Comparison of ENCODE assay signal across 9 mouse cellular contexts in the genomic region with DNA sequence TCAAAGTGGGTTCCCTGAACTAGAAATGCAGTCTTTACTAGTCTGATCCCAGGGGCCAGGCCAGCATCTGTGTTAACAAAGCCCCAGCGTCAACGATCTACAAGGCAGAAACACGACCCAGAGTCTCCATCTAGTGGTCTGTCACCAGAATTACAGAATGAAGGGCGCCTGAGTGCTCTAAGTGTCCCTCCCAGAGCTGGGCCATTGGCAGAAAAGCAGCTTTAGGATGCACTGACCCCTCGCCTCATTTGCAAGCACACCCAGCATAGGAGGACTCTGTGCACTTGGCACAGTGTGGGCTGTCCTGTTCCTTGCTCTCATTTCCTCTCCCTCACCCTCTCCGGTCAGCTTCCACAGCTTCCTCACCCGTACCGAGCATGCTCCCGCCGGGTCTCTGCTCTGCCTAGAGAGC. TPM values are rescaled to one million over a fixed set of nuclear protein-coding genes. Genes with fewer than 3 reads are reported as not detected.
DNase-seq lines count a peak whose midpoint lies in the region; ATAC-seq and TF ChIP-seq lines count a peak whose summit lies in the region.
"Had no signal": no experiment of that assay in that cellular context is flagged by ENCODE, and none has a peak within 500 bp of the region (broad histone marks: within the 10 kb centered on the region; RNA-seq: fewer than 3 reads in every experiment).

No protein-coding gene starts in this region.

- peak overlapping the region; percentile 56 for H3K4me3 ChIP-seq in ES-Bruce4 (ENCODE audit: low read depth, low read length)
- no peak overlapping the region for H3K4me3 ChIP-seq in forebrain, embryonic 10.5 days
- H3K4me3 ChIP-seq in heart, postnatal 0 days (ENCODE audit: low read depth, low read length): no peak overlapping the region
- no peak overlapping the region for H3K4me3 ChIP-seq in liver, embryonic 12.5 days
- no peak overlapping the region for H3K4me3 ChIP-seq in neural tube, embryonic 11.5 days (ENCODE audit: low read depth, low read length)
- no peak overlapping the region for H3K4me3 ChIP-seq in stomach, embryonic 16.5 days (replicated peaks; ENCODE audit: low read length)
- H3K4me3 ChIP-seq: heart, embryonic 13.5 days had no signal

- 46% methylated on average over 10 of the region's 10 CpGs for WGBS in forebrain, embryonic 10.5 days
- 42% methylated on average over 10 of the region's 10 CpGs for WGBS in heart, postnatal 0 days
- 43% methylated on average over 10 of the region's 10 CpGs for WGBS in liver, embryonic 12.5 days (ENCODE audit: insufficient replicate concordance)
- WGBS in neural tube, embryonic 11.5 days: 44% methylated on average over 10 of the region's 10 CpGs
- WGBS in stomach, embryonic 16.5 days: 45% methylated on average over 10 of the region's 10 CpGs

- peak; percentile 56 for DNase-seq in c-Kit-negative CD71-positive TER-119-positive erythroid progenitor cells, embryonic 14.5 days (ENCODE audit: low read depth, low spot score)
- DNase-seq in forebrain, embryonic 10.5 days (ENCODE audit: extremely low spot score, low spot score): peak; percentile 73
- DNase-seq in heart, postnatal 0 days (ENCODE audit: low spot score): peak; percentile 83
- DNase-seq in kidney, postnatal 14 days: peak; percentile 77
- peak; percentile 76 for DNase-seq in neural tube, embryonic 11.5 days (ENCODE audit: low spot score)

- no peaks in the 10 kb centered on the region for H3K9me3 ChIP-seq in ES-Bruce4 (replicated peaks; ENCODE audit: control insufficient read depth, insufficient read depth, low read length, poor library complexity, severe bottlenecking)
- H3K9me3 ChIP-seq in forebrain, embryonic 10.5 days: no peaks in the 10 kb centered on the region
- H3K9me3 ChIP-seq in heart, postnatal 0 days (replicated peaks; ENCODE audit: control insufficient read depth, low read length): no peaks in the 10 kb centered on the region
- H3K9me3 ChIP-seq in liver, embryonic 12.5 days (replicated peaks): no peaks in the 10 kb centered on the region
- no peaks in the 10 kb centered on the region for H3K9me3 ChIP-seq in neural tube, embryonic 11.5 days (ENCODE audit: control insufficient read depth, low read length)
- no peaks in the 10 kb centered on the region for H3K9me3 ChIP-seq in stomach, embryonic 16.5 days (replicated peaks; ENCODE audit: control insufficient read depth, low read length)
- H3K9me3 ChIP-seq: heart, embryonic 13.5 days had no signal

- no peaks in the 10 kb centered on the region for H3K36me3 ChIP-seq in ES-Bruce4 (ENCODE audit: control insufficient read depth, insufficient read depth, low read length, poor library complexity, severe bottlenecking)
- H3K36me3 ChIP-seq in forebrain, embryonic 10.5 days (replicated peaks): no peaks in the 10 kb centered on the region
- H3K36me3 ChIP-seq in heart, postnatal 0 days (replicated peaks; ENCODE audit: control insufficient read depth, insufficient read depth, low read length): no peaks in the 10 kb centered on the region
- no peaks in the 10 kb centered on the region for H3K36me3 ChIP-seq in liver, embryonic 12.5 days
- H3K36me3 ChIP-seq in neural tube, embryonic 11.5 days (ENCODE audit: control insufficient read depth, insufficient read depth, low read length): no peaks in the 10 kb centered on the region
- H3K36me3 ChIP-seq in stomach, embryonic 16.5 days (ENCODE audit: control insufficient read depth, insufficient read depth, low read length): no peaks in the 10 kb centered on the region
- H3K36me3 ChIP-seq: heart, embryonic 13.5 days had no signal

- H3K4me2 ChIP-seq in heart, postnatal 0 days (ENCODE audit: low read depth, low read length): no peak overlapping the region
- H3K4me2 ChIP-seq in liver, embryonic 12.5 days: no peak overlapping the region
- no peak overlapping the region for H3K4me2 ChIP-seq in neural tube, embryonic 11.5 days (ENCODE audit: low read depth)
- no peak overlapping the region for H3K4me2 ChIP-seq in stomach, embryonic 16.5 days (ENCODE audit: low read depth, low read length)
- H3K4me2 ChIP-seq: heart, embryonic 13.5 days had no signal

- no peaks in the 10 kb centered on the region for H3K27me3 ChIP-seq in ES-Bruce4 (ENCODE audit: control insufficient read depth, insufficient read depth, low read length, poor library complexity, severe bottlenecking)
- H3K27me3 ChIP-seq in forebrain, embryonic 10.5 days (ENCODE audit: poor library complexity, severe bottlenecking): no peaks in the 10 kb centered on the region
- no peaks in the 10 kb centered on the region for H3K27me3 ChIP-seq in heart, postnatal 0 days (ENCODE audit: control insufficient read depth, insufficient read depth, low read length)
- H3K27me3 ChIP-seq in liver, embryonic 12.5 days (replicated peaks): 0 out of 2 replicates have a peak, but pooled peaks cover 3% of the 10 kb centered on the region
- no peaks in the 10 kb centered on the region for H3K27me3 ChIP-seq in neural tube, embryonic 11.5 days (ENCODE audit: control insufficient read depth, insufficient read depth, low read length)
- no peaks in the 10 kb centered on the region for H3K27me3 ChIP-seq in stomach, embryonic 16.5 days (ENCODE audit: control insufficient read depth, insufficient read depth, low read length)

- H3K4me1 ChIP-seq in ES-Bruce4 (ENCODE audit: control insufficient read depth, insufficient read depth, low read length): no peaks in the 10 kb centered on the region
- peaks cover 7% of the 10 kb centered on the region; the same call in 1 of the 2 replicates for H3K4me1 ChIP-seq in forebrain, embryonic 10.5 days
- no peaks in the 10 kb centered on the region for H3K4me1 ChIP-seq in heart, postnatal 0 days (ENCODE audit: control insufficient read depth, insufficient read depth)
- peaks cover 13% of the 10 kb centered on the region for H3K4me1 ChIP-seq in liver, embryonic 12.5 days
- no peaks in the 10 kb centered on the region for H3K4me1 ChIP-seq in neural tube, embryonic 11.5 days (ENCODE audit: control insufficient read depth, insufficient read depth, low read length)
- no peaks in the 10 kb centered on the region for H3K4me1 ChIP-seq in stomach, embryonic 16.5 days (ENCODE audit: control insufficient read depth, insufficient read depth, low read length)
- H3K4me1 ChIP-seq: heart, embryonic 13.5 days had no signal

- TF ChIP-seq POLR2A in ES-Bruce4 (IDR thresholded peaks at IDR 0.05; ENCODE audit: insufficient read depth, low read length): no peak

- H3K9ac ChIP-seq in ES-Bruce4 (ENCODE audit: low read depth, poor library complexity, severe bottlenecking): no peak overlapping the region
- H3K9ac ChIP-seq in heart, postnatal 0 days (replicated peaks; ENCODE audit: low read depth, low read length): no peak overlapping the region
- H3K9ac ChIP-seq in liver, embryonic 12.5 days: no peak overlapping the region
- no peak overlapping the region for H3K9ac ChIP-seq in neural tube, embryonic 11.5 days (ENCODE audit: low read length)
- H3K9ac ChIP-seq in stomach, embryonic 16.5 days (ENCODE audit: low read length): no peak overlapping the region
- H3K9ac ChIP-seq: heart, embryonic 13.5 days had no signal

- ATAC-seq in heart, postnatal 0 days (ENCODE audit: insufficient read depth, low read depth): peak; percentile 68
- peak; percentile 62; the same call in 1 of the 2 replicates for ATAC-seq in liver, embryonic 12.5 days
- ATAC-seq in neural tube, embryonic 11.5 days (ENCODE audit: insufficient read depth, low FRiP score, low TSS enrichment): peak; percentile 86
- peak; percentile 53; the same call in 1 of the 2 replicates for ATAC-seq in stomach, embryonic 16.5 days (ENCODE audit: insufficient read depth, low FRiP score)

- peak; percentile 77 for TF ChIP-seq CTCF in ES-Bruce4 (IDR thresholded peaks at IDR 0.05; ENCODE audit: low read depth, low read length)
- TF ChIP-seq CTCF in heart, postnatal 0 days (IDR thresholded peaks at IDR 0.05; ENCODE audit: low read depth): peak; percentile 89

- peak overlapping the region; percentile 31; the same call in 1 of the 2 replicates for H3K27ac ChIP-seq in ES-Bruce4 (ENCODE audit: insufficient read depth, low read length)
- H3K27ac ChIP-seq in forebrain, embryonic 10.5 days: peak overlapping the region; percentile 64
- no peak overlapping the region for H3K27ac ChIP-seq in heart, postnatal 0 days (ENCODE audit: low read depth)
- no peak overlapping the region for H3K27ac ChIP-seq in liver, embryonic 12.5 days
- H3K27ac ChIP-seq in neural tube, embryonic 11.5 days (ENCODE audit: low read depth, low read length): no peak overlapping the region
- H3K27ac ChIP-seq in stomach, embryonic 16.5 days (ENCODE audit: low read length): no peak overlapping the region
- H3K27ac ChIP-seq: heart, embryonic 13.5 days had no signal

- no peak for TF ChIP-seq EP300 in ES-Bruce4 (IDR thresholded peaks at IDR 0.05; ENCODE audit: insufficient read depth, low read depth, low read length)
- no peak for TF ChIP-seq EP300 in heart, postnatal 0 days (IDR thresholded peaks at IDR 0.05; ENCODE audit: low read depth)

RNA-seq across cellular contexts. Expression of a gene that starts 29.3 kb away (rescaled TPM):
- 258 and 280 TPM in 2 replicates for polyA plus RNA-seq in ES-Bruce4 (2011; ENCODE audit: insufficient read depth, insufficient read length, low read depth, missing spikeins)
- 77.6 and 91.0 TPM in 2 replicates for polyA plus RNA-seq in forebrain, embryonic 10.5 days (2016; fragmentation: Nextera tagmentation; extraction: Ambion mirVana)
- total RNA-seq in heart, postnatal 0 days (2014; rRNA removed; ENCODE audit: low replicate concordance): 89.5 TPM in 2 replicates
- 74.4 and 80.7 TPM in 2 replicates for polyA plus RNA-seq in heart, postnatal 0 days (2015; fragmentation: Nextera tagmentation; extraction: Ambion mirVana)
- 44.0 and 48.8 TPM in 2 replicates for polyA plus RNA-seq in liver, embryonic 12.5 days (2016; fragmentation: Nextera tagmentation; extraction: Ambion mirVana)
- 62.8 and 68.4 TPM in 2 replicates for polyA plus RNA-seq in neural tube, embryonic 11.5 days (2014; fragmentation: Nextera tagmentation; extraction: Ambion mirVana)
- 74.1 and 78.3 TPM in 2 replicates for polyA plus RNA-seq in stomach, embryonic 16.5 days (2015; fragmentation: Nextera tagmentation; extraction: Ambion mirVana)

RNA-seq across cellular contexts. Expression of a gene that starts 53.9 kb away (rescaled TPM):
- polyA plus RNA-seq in ES-Bruce4 (2011; ENCODE audit: insufficient read depth, insufficient read length, low read depth, missing spikeins): 8.3 and 8.5 TPM in 2 replicates
- polyA plus RNA-seq in forebrain, embryonic 10.5 days (2016; fragmentation: Nextera tagmentation; extraction: Ambion mirVana): 4.0 and 4.1 TPM in 2 replicates
- 32.5 and 36.8 TPM in 2 replicates for total RNA-seq in heart, postnatal 0 days (2014; rRNA removed; ENCODE audit: low replicate concordance)
- polyA plus RNA-seq in heart, postnatal 0 days (2015; fragmentation: Nextera tagmentation; extraction: Ambion mirVana): 23.0 and 23.2 TPM in 2 replicates
- polyA plus RNA-seq in liver, embryonic 12.5 days (2016; fragmentation: Nextera tagmentation; extraction: Ambion mirVana): 0.42 and 0.94 TPM in 2 replicates
- polyA plus RNA-seq in neural tube, embryonic 11.5 days (2014; fragmentation: Nextera tagmentation; extraction: Ambion mirVana): 40.9 and 41.0 TPM in 2 replicates
- polyA plus RNA-seq in stomach, embryonic 16.5 days (2015; fragmentation: Nextera tagmentation; extraction: Ambion mirVana): 3.0 and 5.7 TPM in 2 replicates

Comparison
In these comparisons a context has a peak if more than half of its experiments do, and no peak if none do; other contexts are left out.
1. H3K27ac ChIP-seq: peak in ES-Bruce4 (single experiment) and forebrain, embryonic 10.5 days (single experiment); none in heart, postnatal 0 days (single experiment), liver, embryonic 12.5 days (single experiment), neural tube, embryonic 11.5 days (single experiment) and stomach, embryonic 16.5 days (single experiment).
2. Peak in every context shown above with its lines, with median percentiles within 50 percentile points of each other: DNase-seq and ATAC-seq.